Mouse (Mus musculus) bone marrow, adult 2 months (tissue): ENCODE data around the gene B3gnt2.

ENCODE experiments used
- CTCF ChIP-seq: fragments of 200-500 bp; IDR thresholded peaks from 2 replicates; pipeline ENCODE4 v1.5.1; 2011; ENCODE audit warnings: low read length, control low read depth; ENCODE audit not compliant: control insufficient read depth, insufficient read depth
- POLR2A ChIP-seq: fragments of 200-500 bp; IDR thresholded peaks from 2 replicates; pipeline ENCODE4 v1.6.1; 2011; ENCODE audit warnings: low read depth, mild to moderate bottlenecking, control low read depth, low read length, borderline replicate concordance; ENCODE audit not compliant: control insufficient read depth

DNA sequence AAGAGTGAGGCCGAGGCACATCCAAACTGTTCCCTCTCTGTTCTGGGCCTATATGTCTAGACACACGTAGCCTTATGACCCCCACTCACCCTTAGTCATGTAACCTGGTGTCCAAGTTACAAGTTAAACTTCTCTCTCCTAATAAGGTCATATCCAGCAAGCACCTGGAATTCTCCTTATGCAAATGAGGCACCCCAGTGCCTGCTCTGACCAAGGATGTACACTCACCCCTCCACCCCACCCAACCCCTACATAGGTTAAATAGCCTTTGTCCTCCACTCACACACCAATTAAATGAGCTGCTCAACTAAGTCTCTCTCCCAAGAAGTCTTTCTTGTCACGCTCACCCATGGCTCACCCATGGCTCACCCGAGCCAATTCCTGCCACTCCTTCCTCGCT lies 69.0 kb downstream of the B3gnt2 start:
- TF ChIP-seq CTCF (no peak), POLR2A (no peak)
